Mouse (Mus musculus): Measurements from ENCODE around the gene Cebpg. TPM values are rescaled to one million over a fixed set of nuclear protein-coding genes. Genes with fewer than 3 reads are reported as not detected.

Cebpg gene
- polyA plus RNA-seq, 1 experiment from 2014 or later: 50.4 TPM

DNA sequence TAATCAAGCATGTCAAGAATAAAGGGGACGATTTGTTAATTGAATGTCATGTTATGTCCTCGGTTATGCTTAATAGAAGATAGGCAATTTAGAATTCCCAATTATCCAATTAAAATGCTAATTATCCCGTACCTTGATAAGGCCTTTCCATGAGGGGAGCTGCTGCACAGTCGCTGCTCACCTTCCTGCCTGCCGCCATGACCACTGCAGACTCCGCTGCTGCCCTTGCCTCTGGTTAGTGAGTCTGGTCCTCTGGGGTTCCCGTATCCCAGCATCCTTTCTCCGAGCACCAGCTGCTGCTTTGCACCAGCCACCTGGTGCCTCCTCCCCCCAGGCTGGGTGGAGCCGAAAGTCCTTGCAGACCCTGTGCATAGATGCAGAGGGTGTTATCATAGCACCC, 43.1 kb downstream of the Cebpg start:
- Histone ChIP-seq H3K9me3 (no peaks in the 10 kb centered on the region), H3K4me3 (no peak overlapping the region), H3K27me3 (no peaks in the 10 kb centered on the region), H3K4me1 (peaks cover 10% of the 10 kb centered on the region; the same call in 1 of the 2 replicates), H3K4me2 (replicated peaks) (no peak overlapping the region), H3K9ac (replicated peaks) (no peak overlapping the region), H3K27ac (replicated peaks) (0 out of 2 replicates have a peak overlapping the region, but pooled peaks have one; percentile 4), H3K36me3 (no peaks in the 10 kb centered on the region)
- ATAC-seq (ENCODE audit: low FRiP score, low read depth): peak; percentile 67
- WGBS: 64% methylated on average over 9 of the region's 9 CpGs

DNA sequence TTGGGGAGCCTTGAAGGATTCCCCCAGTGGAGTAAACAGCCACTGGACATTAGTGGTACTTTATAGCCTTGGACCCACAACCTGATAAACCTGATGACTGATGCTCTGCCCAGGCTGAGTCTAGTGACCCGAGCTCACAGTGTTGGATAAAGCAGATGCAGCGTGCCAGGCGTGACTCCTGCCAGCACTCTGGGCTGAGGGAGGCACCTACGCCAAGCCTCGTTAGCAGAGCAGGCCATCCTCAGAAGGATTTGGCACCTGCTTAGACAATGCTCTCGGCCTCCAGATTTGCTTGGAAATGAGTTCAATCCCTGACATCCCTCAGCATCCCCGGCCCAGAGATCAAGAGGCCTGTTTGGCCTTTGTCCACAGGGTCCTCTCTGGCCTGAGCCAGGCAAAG, 49.7 kb downstream of the Cebpg start:
- no peak overlapping the region for H3K4me3 ChIP-seq
- ATAC-seq (ENCODE audit: low FRiP score, low read depth): no peak
- no peak overlapping the region for H3K27ac ChIP-seq (replicated peaks)
- H3K4me1 ChIP-seq: peaks cover 8% of the 10 kb centered on the region; the same call in 1 of the 2 replicates
- no peaks in the 10 kb centered on the region for H3K36me3 ChIP-seq
- WGBS: 91% methylated on average over 7 of the region's 7 CpGs
- H3K27me3 ChIP-seq: no peaks in the 10 kb centered on the region
- no peak overlapping the region for H3K4me2 ChIP-seq (replicated peaks)
- H3K9me3 ChIP-seq: no peaks in the 10 kb centered on the region
- H3K9ac ChIP-seq (replicated peaks): no peak overlapping the region

DNA sequence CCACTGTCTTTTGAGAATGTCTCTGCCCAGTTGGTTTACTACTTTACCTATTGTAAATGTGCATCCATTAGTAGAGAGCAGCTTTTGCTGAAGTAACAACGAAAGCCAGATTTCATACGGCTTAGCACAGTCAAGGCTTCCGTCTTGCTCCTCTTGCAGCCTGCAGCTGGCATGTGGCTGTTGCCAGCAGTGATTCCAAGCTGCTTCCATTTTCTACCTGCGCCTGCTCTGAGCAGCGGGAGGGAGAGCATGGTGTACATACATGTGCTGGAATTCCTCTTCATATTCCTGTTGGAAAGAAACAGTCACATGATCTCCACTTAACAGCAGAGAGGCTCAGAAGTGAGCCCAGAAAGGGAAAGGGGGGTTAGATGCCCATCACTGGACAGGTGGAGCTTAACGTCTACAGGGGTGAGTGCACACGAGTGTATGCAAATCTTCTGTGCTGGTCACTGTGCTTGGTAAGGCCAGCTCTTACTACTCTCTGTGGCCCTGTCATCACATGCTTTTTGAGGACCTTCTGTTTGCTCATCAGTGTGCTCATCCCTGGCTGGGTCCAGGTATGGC, 53.1 kb downstream of the Cebpg start:
- ATAC-seq (ENCODE audit: low FRiP score, low read depth): no peak
- H3K36me3 ChIP-seq: no peaks in the 10 kb centered on the region
- H3K27me3 ChIP-seq: no peaks in the 10 kb centered on the region
- no peak overlapping the region for H3K27ac ChIP-seq (replicated peaks)
- H3K9me3 ChIP-seq: no peaks in the 10 kb centered on the region
- 62% methylated on average over 7 of the region's 7 CpGs for WGBS
- no peak overlapping the region for H3K4me2 ChIP-seq (replicated peaks)
- peaks cover 8% of the 10 kb centered on the region; the same call in 1 of the 2 replicates for H3K4me1 ChIP-seq
- H3K9ac ChIP-seq (replicated peaks): no peak overlapping the region
- no peak overlapping the region for H3K4me3 ChIP-seq

GRCm38 (mm10) chr7:35000839-35001238, 55.5 kb downstream of the Cebpg start:
- ATAC-seq (ENCODE audit: low FRiP score, low read depth): no peak
- Histone ChIP-seq H3K36me3 (no peaks in the 10 kb centered on the region), H3K27ac (replicated peaks) (no peak overlapping the region), H3K4me2 (replicated peaks) (no peak overlapping the region), H3K9ac (replicated peaks) (no peak overlapping the region), H3K4me1 (peaks cover 8% of the 10 kb centered on the region; the same call in 1 of the 2 replicates), H3K4me3 (no peak overlapping the region), H3K27me3 (no peaks in the 10 kb centered on the region), H3K9me3 (no peaks in the 10 kb centered on the region)
- WGBS: 39% methylated on average over 6 of the region's 6 CpGs

Small RNAs within 50 kb of the gene (microRNA-seq; reads per million reads assigned to microRNA genes)
- gene Gm25033: not detected

Other genes starting within 250 kb of the Cebpg start
- 15.7 and 18.9 TPM in 2 replicates for gene Chst8, start 243.9 kb downstream of the Cebpg start, polyA plus RNA-seq (2016; fragmentation: Nextera tagmentation; extraction: Ambion mirVana)
- gene Pepd, start 144.2 kb downstream of the Cebpg start, polyA plus RNA-seq (2016; fragmentation: Nextera tagmentation; extraction: Ambion mirVana): 57.0 and 59.1 TPM in 2 replicates
- 0.77 TPM in 2 replicates for gene Cebpa, start 62.7 kb upstream of the Cebpg start, polyA plus RNA-seq (2016; fragmentation: Nextera tagmentation; extraction: Ambion mirVana)
- gene Slc7a10, start 129.8 kb upstream of the Cebpg start, polyA plus RNA-seq (2016; fragmentation: Nextera tagmentation; extraction: Ambion mirVana): 1.0 and 1.2 TPM in 2 replicates
- gene Lrp3, start 158.9 kb upstream of the Cebpg start, polyA plus RNA-seq (2016; fragmentation: Nextera tagmentation; extraction: Ambion mirVana): 19.3 and 20.7 TPM in 2 replicates